Mouse (Mus musculus) MEL (cell line): ENCODE data around the gene Slc35g1. TPM values are rescaled to one million over a fixed set of nuclear protein-coding genes. Genes with fewer than 3 reads are reported as not detected.

Experiments
- DNase-seq: peaks from one replicate; pipeline ENCODE4 v3.0.0; 2011; ENCODE audit warnings: low read depth, low spot score
- H3K27ac ChIP-seq: 2 replicates; pipeline ENCODE4 v1.5.1; 2012; ENCODE audit warnings: low read depth, mild to moderate bottlenecking, control low read depth, low read length, moderate library complexity; ENCODE audit not compliant: control insufficient read depth
- H3K27me3 ChIP-seq, 2 experiments: fragments of 150-350 bp in 1 of 2; sonication (generic) in 1 of 2; 2 replicates each; pipeline ENCODE4 v1.6.1; 2012; ENCODE audit warnings: low read length in 2 of 2, mild to moderate bottlenecking in 2 of 2, improper control_type of control experiment in 1 of 2, moderate library complexity in 1 of 2; ENCODE audit not compliant: insufficient read depth in 2 of 2, control insufficient read depth in 1 of 2
- H3K36me3 ChIP-seq, 2 experiments: 2 replicates each; pipeline ENCODE4 v1.6.1; 2012 to 2014; ENCODE audit warnings: low read length in 2 of 2, improper control_type of control experiment in 1 of 2, inconsistent platforms in 1 of 2, mild to moderate bottlenecking in 1 of 2; ENCODE audit not compliant: insufficient read depth in 2 of 2, control insufficient read depth in 1 of 2
- H3K4me1 ChIP-seq, 2 experiments: fragments of 150-350 bp in 1 of 2; sonication (generic) in 1 of 2; 2 replicates each; pipeline ENCODE4 v1.6.1; 2012; ENCODE audit warnings: low read length in 2 of 2, improper control_type of control experiment in 1 of 2, mild to moderate bottlenecking in 1 of 2; ENCODE audit not compliant: insufficient read depth in 2 of 2, control insufficient read depth in 1 of 2
- H3K4me3 ChIP-seq, 2 experiments: fragments of 150-350 bp in 1 of 2; sonication (generic) in 1 of 2; 2 replicates each; pipeline ENCODE4 v1.5.1; 2012; ENCODE audit warnings: low read depth in 2 of 2, low read length in 2 of 2, mild to moderate bottlenecking in 2 of 2, moderate library complexity in 2 of 2, control low read depth in 1 of 2, improper control_type of control experiment in 1 of 2; ENCODE audit not compliant: control insufficient read depth in 1 of 2, insufficient read depth in 1 of 2
- H3K79me2 ChIP-seq: 2 replicates; pipeline ENCODE4 v1.6.1; 2012; ENCODE audit warnings: mild to moderate bottlenecking, low read length, moderate library complexity; ENCODE audit not compliant: control insufficient read depth, poor library complexity, insufficient read depth
- H3K9ac ChIP-seq: 2 replicates; pipeline ENCODE4 v1.6.1; 2012; ENCODE audit warnings: low read depth, mild to moderate bottlenecking, control low read depth, low read length, moderate library complexity; ENCODE audit not compliant: control insufficient read depth, poor library complexity, severe bottlenecking
- H3K9me3 ChIP-seq: fragments of 150-350 bp; sonication (generic); replicated peaks from 2 replicates; pipeline ENCODE4 v1.6.1; 2012; ENCODE audit warnings: mild to moderate bottlenecking, low read length, improper control_type of control experiment, moderate library complexity; ENCODE audit not compliant: insufficient read depth
- CHD1 ChIP-seq: IDR thresholded peaks from 2 replicates; pipeline ENCODE4 v1.6.1; 2012; ENCODE audit warnings: low read depth, mild to moderate bottlenecking, inconsistent platforms, low read length, improper control_type of control experiment
- E2F4 ChIP-seq: IDR thresholded peaks from 2 replicates; pipeline ENCODE4 v1.6.1; 2011; ENCODE audit warnings: low read depth, low read length, improper control_type of control experiment, borderline replicate concordance
- GABPA ChIP-seq: IDR thresholded peaks from 2 replicates; pipeline ENCODE4 v1.6.1; 2012; ENCODE audit warnings: low read depth, mild to moderate bottlenecking, inconsistent platforms, low read length, improper control_type of control experiment, moderate library complexity
- JUND ChIP-seq: IDR thresholded peaks from 2 replicates; pipeline ENCODE4 v1.6.1; 2011; ENCODE audit warnings: low read depth, mild to moderate bottlenecking, improper control_type of control experiment, low read length
- MAFK ChIP-seq: IDR thresholded peaks from 2 replicates; pipeline ENCODE4 v1.6.1; 2011; ENCODE audit warnings: low read depth, mild to moderate bottlenecking, low read length, improper control_type of control experiment, borderline replicate concordance
- MEF2A ChIP-seq: IDR thresholded peaks from 2 replicates; pipeline ENCODE4 v1.6.1; 2014; ENCODE audit warnings: low read depth, mild to moderate bottlenecking, inconsistent platforms, low read length, improper control_type of control experiment; ENCODE audit not compliant: poor library complexity, insufficient replicate concordance, severe bottlenecking; ENCODE audit errors: extremely low read depth
- NELFE ChIP-seq: IDR thresholded peaks from 2 replicates; pipeline ENCODE4 v1.6.1; 2011; ENCODE audit warnings: low read depth, low read length, improper control_type of control experiment
- POLR2A ChIP-seq, 2 experiments: IDR thresholded peaks; 2 replicates each; pipeline ENCODE4 v1.6.1; 2011 to 2012; ENCODE audit warnings: low read length in 2 of 2, mild to moderate bottlenecking in 2 of 2, control low read depth in 1 of 2, improper control_type of control experiment in 1 of 2, low read depth in 1 of 2, moderate library complexity in 1 of 2; ENCODE audit not compliant: control insufficient read depth in 1 of 2, insufficient read depth in 1 of 2, poor library complexity in 1 of 2
- POLR2AphosphoS5 ChIP-seq: IDR thresholded peaks from 2 replicates; pipeline ENCODE4 v1.6.1; 2012; ENCODE audit warnings: low read depth, borderline replicate concordance, mild to moderate bottlenecking, inconsistent platforms, low read length, moderate library complexity, mixed read lengths
- RAD21 ChIP-seq: IDR thresholded peaks from 2 replicates; pipeline ENCODE4 v1.6.1; 2011; ENCODE audit warnings: mild to moderate bottlenecking, low read depth, low read length, improper control_type of control experiment
- RCOR1 ChIP-seq: IDR thresholded peaks from 2 replicates; pipeline ENCODE4 v1.6.1; 2012; ENCODE audit warnings: low read depth, mild to moderate bottlenecking, inconsistent platforms, low read length, improper control_type of control experiment
- TCF12 ChIP-seq: IDR thresholded peaks from 2 replicates; pipeline ENCODE4 v1.6.1; 2014; ENCODE audit warnings: low read depth, mild to moderate bottlenecking, inconsistent platforms, low read length, improper control_type of control experiment, moderate library complexity
- USF2 ChIP-seq, 2 experiments: IDR thresholded peaks; 2 replicates each; pipeline ENCODE4 v1.6.1; 2011 to 2012; ENCODE audit warnings: improper control_type of control experiment in 2 of 2, low read length in 2 of 2, borderline replicate concordance in 1 of 2, inconsistent platforms in 1 of 2, low read depth in 1 of 2, mild to moderate bottlenecking in 1 of 2; ENCODE audit not compliant: insufficient read depth in 1 of 2
- ZC3H11A ChIP-seq: IDR thresholded peaks from 2 replicates; pipeline ENCODE4 v1.6.1; 2012; ENCODE audit warnings: low read depth, mild to moderate bottlenecking, inconsistent platforms, low read length, improper control_type of control experiment
- ZKSCAN1 ChIP-seq: IDR thresholded peaks from 2 replicates; pipeline ENCODE4 v1.6.1; 2012; ENCODE audit warnings: low read depth, mild to moderate bottlenecking, inconsistent platforms, low read length, improper control_type of control experiment, moderate library complexity
- ZMIZ1 ChIP-seq: IDR thresholded peaks from 2 replicates; pipeline ENCODE4 v1.6.1; 2012; ENCODE audit warnings: low read depth, mild to moderate bottlenecking, inconsistent platforms, low read length, improper control_type of control experiment, moderate library complexity
- polyA plus RNA-seq, 2 experiments: library from polyadenylated mRNA; stranded (reverse) in 1 of 2; unstranded in 1 of 2; fragments of >175 nt in 1 of 2; fragments of >200 nt in 1 of 2; gene quantifications; 2 replicates each; pipeline versions ENCODE4 v1.2.1 to v1.2.4; 2012; ENCODE audit warnings: low replicate concordance in 2 of 2, low read depth in 1 of 2; ENCODE audit not compliant: insufficient read length in 2 of 2, insufficient read depth in 1 of 2, missing spikeins in 1 of 2
- total RNA-seq: library from RNA; depleted of rRNA; stranded (reverse); fragments of 300-350 nt; gene quantifications from 2 replicates; pipeline ENCODE4 v1.2.3, GENCODE M21; 2012

Gene Slc35g1
- total and polyA plus RNA-seq, 3 experiments, result 15.7 to 19.0 TPM; not detected in 1

- peaks cover 0 to 3% of the 10 kb centered on the region in 2 experiments; a peak in 1 of 4 replicates for H3K27me3 ChIP-seq
- no peak for DNase-seq
- no peaks in the 10 kb centered on the region for H3K9me3 ChIP-seq
- H3K9ac ChIP-seq, result no peak overlapping the region
- H3K4me1 ChIP-seq, result no peaks in the 10 kb centered on the region
- no peaks in the 10 kb centered on the region for H3K79me2 ChIP-seq
- no peak overlapping the region for H3K4me3 ChIP-seq
- H3K36me3 ChIP-seq, result peaks cover 0 to 3% of the 10 kb centered on the region in 2 experiments; a peak in 1 of 4 replicates
- H3K27ac ChIP-seq, result no peak overlapping the region
- TF ChIP-seq GABPA (no peak), POLR2AphosphoS5 (no peak), RAD21 (no peak), ZKSCAN1 (no peak), E2F4 (no peak), MAFK (no peak), NELFE (no peak), CHD1 (no peak), TCF12 (no peak)
These were observed 47.3 kb upstream of the Slc35g1 start for GRCm38 (mm10) chr19:38348271-38349012.

- H3K4me3 ChIP-seq, result no peak overlapping the region
- TF ChIP-seq E2F4 (no peak), MEF2A (no peak), JUND (no peak), ZMIZ1 (no peak), POLR2A (IDR thresholded peaks at IDR 0.05; ENCODE audit: control insufficient read depth in 1 of 2, insufficient read depth in 1 of 2, low read depth in 1 of 2, low read length in 2 of 2, poor library complexity in 1 of 2) (no peak), CHD1 (no peak), RCOR1 (no peak), GABPA (no peak), ZC3H11A (no peak), USF2 (IDR thresholded peaks at IDR 0.05; ENCODE audit: borderline replicate concordance in 1 of 2, insufficient read depth in 1 of 2, low read depth in 1 of 2, low read length in 2 of 2) (no peak)
- peaks cover 0 to 4% of the 10 kb centered on the region in 2 experiments; a peak in 2 of 4 replicates for H3K36me3 ChIP-seq
- H3K9me3 ChIP-seq, result no peaks in the 10 kb centered on the region
- H3K9ac ChIP-seq, result no peak overlapping the region
- H3K79me2 ChIP-seq, result no peaks in the 10 kb centered on the region
- DNase-seq, result no peak
- H3K27ac ChIP-seq, result no peak overlapping the region
- peaks cover 0 to 2% of the 10 kb centered on the region in 2 experiments; a peak in 3 of 4 replicates for H3K4me1 ChIP-seq
- peaks cover 0 to 3% of the 10 kb centered on the region in 2 experiments; a peak in 1 of 4 replicates for H3K27me3 ChIP-seq
These were observed 46.8 kb upstream of the Slc35g1 start for GRCm38 (mm10) chr19:38349013-38349341.
